Mouse (Mus musculus) hindbrain, embryonic 16.5 days (tissue): ENCODE measurements around the gene Gm17428. TPM values are rescaled to one million over a fixed set of nuclear protein-coding genes. Genes with fewer than 3 reads are reported as not detected.
A peak's percentile ranks its signal among the peaks of the same experiment; 100 is the strongest.
"Not testable (repeated sequence)": the region's sequence is repeated elsewhere in the genome, so short reads cannot be mapped to it uniquely, and the experiment has no call there.

ENCODE experiments used
- ATAC-seq: fragments of 200-750 bp; cut with Nextera tagmentation; 2 replicates; pipeline ENCODE4 v1.8.0; 2017; ENCODE audit warnings: moderate TSS enrichment, moderate library complexity
- H3K27ac ChIP-seq: fragments of 300-500 bp; sonication (generic); 2 replicates; pipeline ENCODE4 v1.5.1; 2014; ENCODE audit warnings: low read depth, mild to moderate bottlenecking, control low read depth, low read length, moderate library complexity
- H3K27me3 ChIP-seq: fragments of 300-500 bp; sonication (generic); replicated peaks from 2 replicates; pipeline ENCODE4 v1.6.1; 2014; ENCODE audit warnings: low read length; ENCODE audit not compliant: control insufficient read depth, insufficient read depth
- H3K36me3 ChIP-seq: fragments of 300-500 bp; sonication (generic); 2 replicates; pipeline ENCODE4 v1.6.1; 2014; ENCODE audit warnings: mild to moderate bottlenecking, low read length, moderate library complexity, mixed read lengths; ENCODE audit not compliant: control insufficient read depth, insufficient read depth
- H3K4me1 ChIP-seq: fragments of 300-500 bp; sonication (generic); 2 replicates; pipeline ENCODE4 v1.6.1; 2014; ENCODE audit warnings: low read depth, low read length; ENCODE audit not compliant: control insufficient read depth, insufficient read depth
- H3K4me2 ChIP-seq: fragments of 300-500 bp; sonication (generic); 2 replicates; pipeline ENCODE4 v1.6.1; 2014; ENCODE audit warnings: mild to moderate bottlenecking, low read length, control low read depth, moderate library complexity
- H3K4me3 ChIP-seq: fragments of 300-500 bp; sonication (generic); 2 replicates; pipeline ENCODE4 v1.5.1; 2014; ENCODE audit warnings: mild to moderate bottlenecking, low read length, control low read depth, moderate library complexity
- H3K9ac ChIP-seq: fragments of 300-500 bp; sonication (generic); 2 replicates; pipeline ENCODE4 v1.6.1; 2014; ENCODE audit warnings: low read depth, mild to moderate bottlenecking, control low read depth, low read length, moderate library complexity
- H3K9me3 ChIP-seq: fragments of 300-500 bp; sonication (generic); 2 replicates; pipeline ENCODE4 v1.6.1; 2014; ENCODE audit warnings: mild to moderate bottlenecking, low read length, moderate library complexity; ENCODE audit not compliant: control insufficient read depth
- WGBS: fragments of 180-500 bp; shearing (Covaris S2); extraction: QIAGEN DNeasy Blood & Tissue Kit; methylation state at CpG from one replicate; pipeline ENCODE4 v1.1.7; 2014; 5-methylcytosine and 5-hydroxymethylcytosine counted together
- polyA plus RNA-seq: library from polyadenylated mRNA; unstranded; fragments of >200 nt; fragmentation: Nextera tagmentation; extraction: Ambion mirVana; gene quantifications from 2 replicates; pipeline ENCODE4 v1.2.1, GENCODE M21; 2015

Gm17428 gene
- polyA plus RNA-seq, 1 experiment from 2014 or later: not detected

DNA sequence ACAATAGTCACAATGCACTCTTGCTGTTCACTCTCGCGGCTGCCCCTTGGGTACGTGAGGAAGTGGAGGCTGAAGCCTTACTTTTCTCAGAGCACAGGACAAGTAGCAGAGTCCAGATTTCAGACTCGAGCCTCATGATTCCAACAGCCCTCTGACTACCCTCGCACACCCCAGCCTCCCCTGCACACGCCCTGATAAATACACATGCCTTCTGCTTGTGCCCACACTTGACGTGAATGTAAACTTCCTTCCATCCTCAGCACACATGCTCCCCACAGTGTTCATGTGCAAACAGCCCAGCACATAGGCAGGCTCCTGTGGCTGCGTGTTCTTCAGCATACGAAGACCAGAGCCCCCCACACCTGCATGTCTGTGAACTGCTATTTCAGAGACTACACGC is 16.9 kb downstream of the Gm17428 start:
- Histone ChIP-seq H3K4me1 (peaks cover 14% of the 10 kb centered on the region), H3K4me2 (no peak overlapping the region), H3K27me3 (no peaks in the 10 kb centered on the region), H3K4me3 (no peak overlapping the region), H3K9me3 (no peaks in the 10 kb centered on the region), H3K9ac (no peak overlapping the region), H3K27ac (no peak overlapping the region), H3K36me3 (no peaks in the 10 kb centered on the region)
- ATAC-seq: no peak
- 74% methylated on average over 10 of the region's 10 CpGs for WGBS

DNA sequence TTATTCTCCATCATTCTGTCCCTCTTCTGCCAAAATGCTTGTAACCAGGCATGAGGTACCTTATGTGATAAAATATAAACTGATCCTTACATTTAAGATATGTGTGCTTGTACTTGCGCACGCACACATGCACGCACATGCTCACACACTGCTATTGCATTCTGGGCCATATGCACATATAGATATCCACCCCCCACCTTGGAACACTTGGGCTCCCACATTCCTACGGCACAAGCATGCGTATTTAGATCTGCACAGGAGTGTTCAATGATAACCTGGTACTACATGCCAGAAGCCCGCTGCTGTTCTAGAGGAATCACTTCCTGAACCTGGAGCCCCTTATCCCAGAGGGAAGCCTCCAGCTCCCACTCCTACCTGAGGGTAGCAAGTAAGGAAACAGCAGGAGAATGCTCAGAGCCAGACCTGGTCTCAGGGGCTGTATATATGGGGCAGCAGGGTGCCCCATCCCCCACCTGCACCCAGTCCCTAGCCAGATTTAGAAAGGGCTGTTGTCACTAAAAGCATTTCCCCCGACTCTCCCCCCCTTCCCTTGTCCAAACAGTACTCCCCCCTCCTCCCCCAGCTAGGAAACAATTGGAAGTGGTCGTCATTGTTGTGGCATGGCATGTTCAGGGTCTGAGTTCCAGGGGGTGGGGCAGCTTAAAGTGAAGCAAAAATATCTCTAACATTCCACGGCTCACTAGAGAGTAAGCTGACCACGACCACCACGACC is 17.6 kb downstream of the Gm17428 start, which contains the start of gene Myh7:
Gene Myh7 (minus strand): TSS at position 491 of the 733 bp plus-strand sequence.
- 54% methylated on average over 11 of the region's 11 CpGs for WGBS
- no peaks in the 10 kb centered on the region for H3K36me3 ChIP-seq
- H3K4me1 ChIP-seq: peaks cover 14% of the 10 kb centered on the region
- H3K9ac ChIP-seq: peak within 1 kb of the TSS; percentile 20; the same call in 1 of the 2 replicates
- H3K4me2 ChIP-seq: no peak within 1 kb of the TSS; the same call in 1 of the 2 replicates
- H3K27me3 ChIP-seq: no peaks in the 10 kb centered on the region
- no peak within 1 kb of the TSS for H3K4me3 ChIP-seq
- H3K27ac ChIP-seq: peak within 1 kb of the TSS; percentile 82
- no peaks in the 10 kb centered on the region for H3K9me3 ChIP-seq
- ATAC-seq: no peak

DNA sequence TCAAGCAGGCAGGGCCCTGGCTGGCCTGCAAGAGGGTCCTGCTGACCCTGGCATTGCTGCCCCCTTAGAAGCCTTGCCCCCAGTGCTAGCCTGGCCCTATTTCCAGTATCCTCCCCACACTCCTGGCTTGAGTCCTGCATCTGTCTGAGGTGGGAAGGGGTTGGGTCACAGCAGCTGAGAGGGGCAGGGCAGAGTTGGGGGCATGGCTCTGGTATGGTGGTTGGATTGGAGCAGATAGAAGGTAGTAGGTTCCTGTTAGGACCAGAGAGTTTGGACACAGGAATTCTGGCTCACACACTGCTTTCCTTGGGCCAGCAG is 18.1 kb downstream of the Gm17428 start:
- ATAC-seq: peak; percentile 12; the same call in 1 of the 2 replicates
- no peak overlapping the region for H3K9ac ChIP-seq

DNA sequence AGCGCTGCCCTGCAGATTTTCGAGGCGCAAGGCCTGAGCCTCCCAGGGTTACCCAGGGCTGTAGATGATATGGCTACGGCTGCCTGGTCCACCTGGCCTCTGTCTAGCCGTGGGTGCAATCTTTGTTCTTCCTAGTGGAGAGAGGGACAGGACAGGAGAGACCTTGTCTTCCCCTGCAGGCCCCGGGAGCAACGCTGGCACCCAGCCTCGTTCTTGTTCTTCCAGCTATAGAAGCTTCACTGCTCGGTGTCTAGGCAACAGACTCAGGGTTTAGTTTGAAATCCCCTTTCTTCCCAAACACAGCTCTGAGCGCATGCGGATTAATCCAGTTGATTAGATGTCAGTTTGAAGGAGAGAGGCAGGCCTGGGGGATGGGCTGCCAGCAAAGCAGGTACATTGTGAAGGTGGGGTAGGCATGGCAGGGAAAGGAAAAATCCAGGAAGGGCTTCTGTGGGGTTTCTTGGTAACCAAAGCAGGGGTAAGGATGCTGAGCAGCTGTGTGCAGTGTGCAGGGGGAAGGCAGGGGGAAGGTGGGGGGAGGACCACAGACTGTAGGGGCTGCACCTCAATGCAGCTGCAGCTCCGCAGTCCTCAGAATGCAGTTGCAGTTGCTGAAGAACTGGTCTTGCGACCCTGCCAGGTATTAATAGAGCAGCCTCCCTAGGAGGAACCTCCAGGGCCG is 18.9 kb downstream of the Gm17428 start:
- Histone ChIP-seq H3K4me2 (peak overlapping the region; percentile 15; the same call in 1 of the 2 replicates), H3K27me3 (no peaks in the 10 kb centered on the region), H3K27ac (peak overlapping the region; percentile 82), H3K9me3 (no peaks in the 10 kb centered on the region), H3K4me3 (no peak overlapping the region), H3K4me1 (peaks cover 14% of the 10 kb centered on the region), H3K36me3 (no peaks in the 10 kb centered on the region), H3K9ac (peak overlapping the region; percentile 20; the same call in 1 of the 2 replicates)
- ATAC-seq: peak; percentile 85
- WGBS: 31% methylated on average over 14 of the region's 14 CpGs

More for the DNA sequence above, 18.1 kb downstream of the Gm17428 start:
- Histone ChIP-seq H3K4me1 (peaks cover 14% of the 10 kb centered on the region), H3K27me3 (no peaks in the 10 kb centered on the region), H3K9me3 (no peaks in the 10 kb centered on the region), H3K27ac (peak overlapping the region; percentile 82), H3K4me3 (no peak overlapping the region), H3K36me3 (no peaks in the 10 kb centered on the region), H3K4me2 (no peak overlapping the region)

DNA sequence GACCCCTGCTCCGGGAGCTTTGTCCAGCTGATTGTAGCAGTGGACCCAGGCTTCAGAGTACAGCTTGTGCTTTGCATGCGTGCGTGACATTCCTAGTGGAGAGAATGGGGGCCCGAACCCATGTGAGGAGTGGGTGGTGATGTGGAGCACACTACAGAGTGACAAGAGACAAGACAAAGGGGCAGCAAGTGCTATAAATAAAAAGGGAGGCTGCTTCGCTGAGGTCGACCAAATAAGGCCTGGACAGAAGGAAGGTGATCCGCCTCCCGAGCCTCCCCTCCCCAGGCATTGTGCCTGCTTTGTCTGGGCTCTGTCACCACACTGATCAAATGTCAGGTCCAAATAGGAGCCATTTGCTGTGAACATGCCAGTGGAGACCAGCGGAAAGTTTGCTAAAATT is 20.1 kb downstream of the Gm17428 start:
- H3K4me3 ChIP-seq: no peak overlapping the region
- no peak overlapping the region for H3K27ac ChIP-seq
- WGBS: 42% methylated on average over 9 of the region's 9 CpGs
- H3K9ac ChIP-seq: no peak overlapping the region
- no peaks in the 10 kb centered on the region for H3K27me3 ChIP-seq
- no peak for ATAC-seq
- H3K4me1 ChIP-seq: peaks cover 14% of the 10 kb centered on the region
- no peaks in the 10 kb centered on the region for H3K36me3 ChIP-seq
- H3K9me3 ChIP-seq: no peaks in the 10 kb centered on the region
- no peak overlapping the region for H3K4me2 ChIP-seq

DNA sequence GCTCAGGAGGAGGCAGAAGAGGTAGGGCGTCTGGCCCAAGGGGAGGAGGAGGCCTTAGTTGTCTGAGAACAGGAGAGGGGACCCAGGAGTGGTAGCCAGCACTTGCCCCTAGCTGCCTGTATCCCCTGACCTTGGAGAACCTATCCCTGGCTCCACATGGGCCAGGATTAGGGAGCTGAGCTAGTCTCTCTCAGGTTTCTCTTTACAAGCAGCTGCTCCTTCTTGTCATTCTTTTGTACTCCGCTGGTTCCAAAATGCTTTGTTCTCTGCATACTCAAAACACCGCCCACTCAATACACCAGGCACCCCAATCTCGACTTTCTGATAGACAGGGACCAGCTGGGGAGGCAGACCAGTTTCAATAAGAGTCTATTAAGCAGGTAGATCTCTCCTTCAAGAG is 20.6 kb downstream of the Gm17428 start:
- H3K4me1 ChIP-seq: peaks cover 14% of the 10 kb centered on the region
- no peak overlapping the region for H3K27ac ChIP-seq
- no peak for ATAC-seq
- H3K4me2 ChIP-seq: no peak overlapping the region
- no peak overlapping the region for H3K4me3 ChIP-seq
- H3K36me3 ChIP-seq: no peaks in the 10 kb centered on the region
- no peaks in the 10 kb centered on the region for H3K27me3 ChIP-seq
- H3K9me3 ChIP-seq: no peaks in the 10 kb centered on the region
- 37% methylated on average over 4 of the region's 4 CpGs for WGBS
- no peak overlapping the region for H3K9ac ChIP-seq

DNA sequence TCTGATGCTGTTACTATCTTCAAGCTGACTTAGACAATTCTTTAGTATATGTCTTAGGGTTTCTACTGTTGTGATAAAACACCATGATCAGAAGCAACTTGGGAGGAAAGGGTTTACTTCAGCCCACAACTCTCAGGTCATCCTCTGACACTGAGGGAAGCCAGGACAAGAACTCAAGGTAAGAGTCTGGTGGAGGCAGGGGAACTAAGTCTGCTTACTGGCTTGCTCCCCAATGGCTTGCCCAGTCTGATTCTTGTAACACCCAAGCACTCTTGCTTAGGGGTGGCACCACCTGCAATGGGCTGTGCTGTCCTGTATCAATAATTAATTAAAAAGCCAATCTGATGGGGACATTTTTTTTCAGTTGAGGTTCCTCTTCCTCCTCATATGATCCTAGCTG is 21.9 kb downstream of the Gm17428 start:
- no peaks in the 10 kb centered on the region for H3K36me3 ChIP-seq
- peaks cover 14% of the 10 kb centered on the region for H3K4me1 ChIP-seq
- no peak overlapping the region for H3K4me3 ChIP-seq
- ATAC-seq: no peak
- H3K4me2 ChIP-seq: no peak overlapping the region
- H3K27me3 ChIP-seq: no peaks in the 10 kb centered on the region
- no peak overlapping the region for H3K27ac ChIP-seq
- no peaks in the 10 kb centered on the region for H3K9me3 ChIP-seq
- H3K9ac ChIP-seq: no peak overlapping the region

DNA sequence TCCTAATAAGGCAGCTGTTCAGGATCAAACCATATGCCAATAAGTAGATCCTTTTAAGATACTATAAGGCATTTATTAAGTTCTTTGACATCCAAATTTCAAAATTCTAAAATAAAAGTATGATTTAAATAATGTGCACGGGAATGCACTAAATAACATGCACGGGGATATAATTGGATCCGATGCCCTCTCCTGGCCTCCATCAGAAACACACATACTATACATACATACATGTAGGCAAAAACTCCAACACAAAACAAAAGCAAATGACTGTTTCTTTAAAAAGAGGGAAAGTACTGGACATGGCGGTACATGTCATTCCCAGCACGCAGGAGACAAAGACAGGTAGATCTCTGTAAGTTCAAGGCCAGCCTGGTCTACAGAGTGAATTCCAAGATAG is 23.1 kb downstream of the Gm17428 start:
- 83% methylated on average over 5 of the region's 5 CpGs for WGBS
- not testable (repeated sequence) for ATAC-seq, H3K4me3 ChIP-seq, H3K36me3 ChIP-seq, H3K27me3 ChIP-seq, H3K27ac ChIP-seq, H3K9me3 ChIP-seq, H3K4me2 ChIP-seq, H3K9ac ChIP-seq, H3K4me1 ChIP-seq

DNA sequence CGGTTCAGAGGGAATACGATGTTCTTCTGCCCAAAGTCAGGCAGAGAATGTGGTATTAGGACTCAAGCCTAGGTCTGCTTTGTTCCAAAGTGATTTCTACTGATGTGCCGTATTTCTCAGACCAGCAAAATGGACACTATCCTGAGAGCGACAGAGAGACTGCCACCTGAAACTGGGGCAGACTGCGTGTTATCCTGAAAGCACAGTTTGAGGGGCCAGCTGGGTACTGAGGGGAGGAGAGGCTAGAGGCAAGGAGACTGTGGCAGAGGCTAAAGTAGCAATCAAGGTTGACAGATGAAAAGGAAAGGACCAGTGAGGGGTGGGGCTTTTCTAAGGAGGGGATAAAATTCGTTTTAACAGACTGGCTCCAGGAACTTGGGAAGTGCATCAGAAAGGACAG is 24.1 kb downstream of the Gm17428 start:
- no peaks in the 10 kb centered on the region for H3K36me3 ChIP-seq
- 88% methylated on average over 6 of the region's 6 CpGs for WGBS
- H3K9ac ChIP-seq: no peak overlapping the region
- no peak overlapping the region for H3K4me3 ChIP-seq
- no peak overlapping the region for H3K4me2 ChIP-seq
- H3K27me3 ChIP-seq: no peaks in the 10 kb centered on the region
- no peak overlapping the region for H3K27ac ChIP-seq
- peaks cover 2% of the 10 kb centered on the region; the same call in 1 of the 2 replicates for H3K4me1 ChIP-seq
- ATAC-seq: no peak
- no peaks in the 10 kb centered on the region for H3K9me3 ChIP-seq
